Mouse (Mus musculus) G1E (cell line): ENCODE results near the gene Stk38l.

Experiments
- CTCF ChIP-seq: IDR thresholded peaks from 2 replicates; pipeline ENCODE4 v1.5.1; 2012; ENCODE audit warnings: low read depth, low read length, inconsistent platforms, mixed read lengths
- GATA1 ChIP-seq: IDR thresholded peaks from 2 replicates; pipeline ENCODE4 v1.6.1; 2012; ENCODE audit warnings: borderline replicate concordance, low read length, inconsistent platforms, mixed read lengths
- GATA2 ChIP-seq: IDR thresholded peaks from 2 replicates; pipeline ENCODE4 v1.6.1; 2012; ENCODE audit warnings: low read depth, low read length, inconsistent platforms, borderline replicate concordance
- POLR2AphosphoS5 ChIP-seq: IDR thresholded peaks from 2 replicates; pipeline ENCODE4 v1.6.1; 2012; ENCODE audit warnings: low read depth, low read length, inconsistent platforms; ENCODE audit not compliant: insufficient replicate concordance
- TAL1 ChIP-seq: conservative IDR thresholded peaks from 2 replicates; pipeline ENCODE4 v1.6.1; 2012; ENCODE audit warnings: low read depth, low read length, inconsistent platforms, mixed read lengths

GRCm38 (mm10) chr6:146724581-146725383 is at the start of gene Stk38l:
- no peak for TF ChIP-seq CTCF
- no peak for TF ChIP-seq TAL1
- no peak for TF ChIP-seq GATA1
- no peak for TF ChIP-seq GATA2
- no peak for TF ChIP-seq POLR2AphosphoS5
